Mouse (Mus musculus) MEL (cell line): ENCODE data around the gene Hdgfl1.

Source experiments
- EP300 ChIP-seq, 2 experiments: IDR thresholded peaks; 2 replicates each; pipeline ENCODE4 v1.6.1; 2011; ENCODE audit warnings: improper control_type of control experiment in 2 of 2, low read length in 2 of 2, low read depth in 1 of 2, mild to moderate bottlenecking in 1 of 2
- POLR2A ChIP-seq, 2 experiments: IDR thresholded peaks; 2 replicates each; pipeline ENCODE4 v1.6.1; 2011 to 2012; ENCODE audit warnings: low read length in 2 of 2, mild to moderate bottlenecking in 2 of 2, control low read depth in 1 of 2, improper control_type of control experiment in 1 of 2, low read depth in 1 of 2, moderate library complexity in 1 of 2; ENCODE audit not compliant: control insufficient read depth in 1 of 2, insufficient read depth in 1 of 2, poor library complexity in 1 of 2
- POLR2AphosphoS5 ChIP-seq: IDR thresholded peaks from 2 replicates; pipeline ENCODE4 v1.6.1; 2012; ENCODE audit warnings: low read depth, borderline replicate concordance, mild to moderate bottlenecking, inconsistent platforms, low read length, moderate library complexity, mixed read lengths

DNA sequence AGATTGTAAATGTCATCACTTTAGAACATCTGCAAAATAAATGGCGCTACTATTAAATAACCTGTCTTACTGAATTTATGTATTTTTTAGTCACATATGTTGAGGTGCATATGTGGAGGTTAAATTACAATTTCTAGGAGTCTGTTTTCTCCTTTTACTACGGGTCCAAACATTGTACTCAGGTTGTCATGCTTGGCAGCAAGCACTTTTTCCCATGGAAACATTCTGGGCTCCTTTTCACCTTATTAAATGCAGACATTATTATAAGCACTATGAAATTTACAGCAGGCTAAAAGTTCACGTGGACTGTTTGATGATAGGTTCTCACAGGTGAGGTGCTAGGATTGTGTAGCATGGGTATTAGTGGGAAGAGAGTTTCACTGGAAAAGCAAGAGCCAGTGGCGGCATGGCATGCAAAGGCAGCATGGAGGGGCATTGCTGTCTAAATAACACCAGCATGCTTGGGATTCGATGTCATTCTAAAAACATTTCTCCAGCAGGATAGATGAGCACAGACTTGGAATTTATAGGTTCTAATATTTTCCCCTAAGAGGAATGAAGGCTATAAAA lies 50.7 kb downstream of the Hdgfl1 start:
- no peak for TF ChIP-seq EP300 (IDR thresholded peaks at IDR 0.05; ENCODE audit: low read depth in 1 of 2, low read length in 2 of 2)
- TF ChIP-seq POLR2A (IDR thresholded peaks at IDR 0.05; ENCODE audit: control insufficient read depth in 1 of 2, insufficient read depth in 1 of 2, low read depth in 1 of 2, low read length in 2 of 2, poor library complexity in 1 of 2) = no peak
- no peak for TF ChIP-seq POLR2AphosphoS5
